Mouse (Mus musculus) CD4-positive helper T cell, adult 2 months (primary cell): Measurements from ENCODE around the gene Fgf11.

Experiments
- DNase-seq: peaks from one replicate; pipeline ENCODE4 v3.0.0-alpha.2; 2012; ENCODE audit warnings: low read depth, missing footprints, low spot score

The Fgf11 gene

DNA sequence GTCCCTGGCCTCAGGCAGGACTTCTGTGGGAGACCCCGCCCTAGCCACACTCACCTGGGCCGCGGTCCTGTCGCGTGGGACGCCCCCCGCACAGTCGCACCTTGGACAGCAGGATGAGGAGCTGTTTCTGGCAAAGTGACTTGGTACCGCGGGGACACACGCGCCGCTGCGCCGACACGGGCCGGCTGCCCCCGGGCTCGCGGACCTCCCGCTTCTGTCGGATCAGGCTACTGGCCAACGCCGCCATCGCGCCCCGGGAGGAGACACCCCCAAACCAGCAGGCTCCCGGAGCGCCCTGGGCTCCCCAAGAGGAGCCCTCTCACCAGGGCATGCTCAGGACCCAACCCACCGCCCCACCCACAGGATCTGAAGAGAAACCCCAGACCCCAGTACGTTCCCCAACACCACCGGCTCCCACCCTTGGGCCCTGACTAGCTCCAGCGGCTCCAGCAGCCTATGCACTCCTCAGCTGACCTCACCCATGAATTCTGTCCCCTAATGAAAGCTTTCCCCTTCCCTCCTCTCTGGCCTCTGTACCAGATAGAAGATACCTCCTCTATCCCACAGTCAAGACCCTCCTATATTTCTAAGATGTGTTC is at the start of gene Fgf11:
Gene Fgf11 (minus strand): TSS at position 479 of the 599 bp plus-strand sequence.
- DNase-seq, result no peak

- DNase-seq, result no peak
Observed at GRCm38 (mm10) chr11:69850754-69851153, 49.1 kb upstream of the Fgf11 start.

- DNase-seq, result no peak
Observed at GRCm38 (mm10) chr11:69849884-69850283, 48.2 kb upstream of the Fgf11 start.

DNA sequence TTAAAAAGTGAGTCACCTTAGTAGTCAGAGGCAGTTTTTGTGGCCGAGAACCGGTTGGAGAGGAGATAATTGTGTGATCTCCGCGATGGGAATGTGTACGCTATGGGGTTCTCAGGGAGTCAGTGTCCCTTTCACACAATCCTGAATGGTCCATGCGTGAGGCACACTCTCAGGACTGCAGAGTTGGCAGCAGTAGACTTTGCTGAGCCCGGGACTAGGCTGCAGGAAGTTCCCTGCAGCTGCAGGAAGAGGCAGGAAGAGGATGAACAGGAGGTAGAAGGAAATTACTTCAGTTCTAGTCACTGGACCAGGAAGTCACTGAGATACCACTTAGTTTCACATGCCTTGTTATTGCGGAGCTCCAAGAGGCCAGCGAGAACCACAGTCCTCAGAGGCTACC is 47.5 kb upstream of the Fgf11 start:
- no peak for DNase-seq

DNA sequence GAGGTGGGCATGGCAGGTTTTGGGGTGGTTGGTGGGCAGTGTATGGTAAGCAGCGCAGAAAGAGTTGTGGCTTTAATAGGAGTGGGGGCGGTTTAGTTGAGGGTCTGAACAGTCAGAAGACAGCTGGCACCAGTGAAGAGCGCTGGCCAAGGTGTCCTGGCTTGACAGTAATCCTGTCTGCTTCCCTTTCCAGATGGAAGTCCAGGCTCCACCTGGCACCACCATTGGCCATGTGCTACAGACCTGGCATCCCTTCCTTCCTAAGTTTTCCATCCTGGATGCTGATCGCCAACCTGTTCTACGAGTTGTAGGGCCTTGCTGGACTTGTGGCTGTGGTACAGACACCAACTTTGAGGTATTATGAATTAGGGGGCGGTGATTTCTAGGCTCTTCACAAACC is 46.4 kb upstream of the Fgf11 start:
- no peak for DNase-seq

DNA sequence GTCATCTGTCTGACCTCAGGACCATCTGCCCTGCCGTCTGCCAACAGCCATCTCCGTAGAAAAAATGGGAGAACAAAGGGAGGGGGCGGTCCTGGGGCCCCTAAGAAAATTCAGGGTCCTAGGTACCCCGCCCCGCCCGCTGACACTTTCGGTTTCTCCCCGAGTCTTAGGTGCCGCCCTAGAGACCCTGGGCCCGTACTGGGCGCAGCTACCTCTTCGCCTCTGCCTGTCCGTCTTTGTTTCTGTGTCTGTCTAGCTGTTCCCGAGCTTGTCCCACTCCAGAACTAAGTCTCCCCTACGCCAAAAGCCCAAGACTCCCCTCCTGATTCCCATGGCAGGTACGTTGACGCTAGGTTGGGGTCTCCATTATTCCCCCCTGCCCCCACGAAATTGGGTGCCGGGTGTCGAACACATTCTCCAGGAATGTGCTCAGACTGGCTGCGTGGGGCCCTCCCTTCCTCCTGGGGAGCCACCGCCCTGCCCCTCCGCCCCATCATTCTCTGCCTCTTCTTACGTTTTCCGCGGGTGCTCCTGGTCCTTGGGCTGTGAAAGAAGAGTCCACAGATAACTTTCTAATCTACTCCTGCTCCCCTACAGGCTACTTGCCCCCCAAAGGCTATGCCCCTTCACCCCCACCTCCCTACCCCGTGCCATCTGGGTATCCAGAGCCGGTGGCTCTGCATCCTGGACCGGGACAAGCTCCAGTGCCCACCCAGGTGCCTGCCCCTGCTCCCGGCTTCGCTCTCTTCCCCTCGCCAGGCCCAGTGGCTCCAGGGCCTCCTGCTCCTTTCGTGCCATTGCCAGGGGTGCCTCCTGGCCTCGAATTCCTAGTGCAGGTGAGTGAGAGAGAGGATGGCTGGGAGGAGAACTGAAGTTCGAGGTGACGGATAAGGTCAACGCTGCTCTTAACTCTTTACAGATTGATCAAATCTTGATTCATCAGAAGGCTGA is 45.4 kb upstream of the Fgf11 start:
- DNase-seq, result peak; percentile 80

- DNase-seq, result peak; percentile 88
Observed at GRCm38 (mm10) chr11:69846198-69846680, 44.6 kb upstream of the Fgf11 start, which contains the start of gene Plscr3. TSS of gene Plscr3 (plus strand) at chr11:69846376.

GRCm38 (mm10) chr11:69838714-69839104 is 37.1 kb upstream of the Fgf11 start:
- no peak for DNase-seq

GRCm38 (mm10) chr11:69837952-69838713 is 36.5 kb upstream of the Fgf11 start, which contains the start of gene Tmem256:
TSS of gene Tmem256 (plus strand) at chr11:69838514.
- peak; percentile 96 for DNase-seq

GRCm38 (mm10) chr11:69837604-69837951 is 35.9 kb upstream of the Fgf11 start, which contains the start of gene Nlgn2:
TSS of gene Nlgn2 (minus strand) at chr11:69837784.
- DNase-seq, result peak; percentile 86

- DNase-seq, result peak; percentile 44
Observed at GRCm38 (mm10) chr11:69836703-69837576, 35.3 kb upstream of the Fgf11 start.

GRCm38 (mm10) chr11:69835966-69836335 is 34.3 kb upstream of the Fgf11 start:
- DNase-seq, result peak; percentile 38

- no peak for DNase-seq
Observed at GRCm38 (mm10) chr11:69835326-69835965, 33.8 kb upstream of the Fgf11 start.

DNA sequence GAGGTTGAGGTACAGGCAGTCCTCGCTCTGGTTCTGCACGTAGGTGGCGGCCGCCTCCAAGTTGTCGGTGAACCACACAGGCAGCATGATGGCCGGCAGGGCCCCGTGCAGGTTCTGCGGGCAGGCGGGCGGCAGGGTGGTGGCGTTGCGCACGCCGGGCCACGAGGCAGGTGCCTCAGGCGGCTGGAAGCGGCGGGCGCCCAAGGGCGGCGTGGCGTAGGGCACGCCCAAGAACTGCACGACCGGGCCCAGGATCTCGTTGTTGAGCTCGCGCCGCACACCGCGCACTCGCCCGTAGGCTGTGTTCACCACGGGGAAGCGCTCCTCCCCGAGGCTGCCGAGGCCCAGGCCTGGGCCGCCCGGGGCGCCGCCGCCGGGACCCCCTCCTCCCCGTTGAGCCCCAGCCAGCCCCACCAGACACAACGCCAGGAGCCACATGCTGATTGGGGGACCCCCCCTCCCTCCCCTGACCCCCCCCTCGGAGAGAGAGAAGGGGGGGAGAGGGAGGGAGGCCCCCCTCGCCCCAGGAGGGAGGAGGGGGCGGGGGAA is 32.4 kb upstream of the Fgf11 start:
- peak; percentile 71 for DNase-seq

- no peak for DNase-seq
Observed at GRCm38 (mm10) chr11:69833554-69833953, 31.9 kb upstream of the Fgf11 start.

GRCm38 (mm10) chr11:69828832-69829231 is 27.2 kb upstream of the Fgf11 start:
- DNase-seq, result no peak

- DNase-seq, result no peak
Observed at GRCm38 (mm10) chr11:69823456-69823855, 21.8 kb upstream of the Fgf11 start.

DNA sequence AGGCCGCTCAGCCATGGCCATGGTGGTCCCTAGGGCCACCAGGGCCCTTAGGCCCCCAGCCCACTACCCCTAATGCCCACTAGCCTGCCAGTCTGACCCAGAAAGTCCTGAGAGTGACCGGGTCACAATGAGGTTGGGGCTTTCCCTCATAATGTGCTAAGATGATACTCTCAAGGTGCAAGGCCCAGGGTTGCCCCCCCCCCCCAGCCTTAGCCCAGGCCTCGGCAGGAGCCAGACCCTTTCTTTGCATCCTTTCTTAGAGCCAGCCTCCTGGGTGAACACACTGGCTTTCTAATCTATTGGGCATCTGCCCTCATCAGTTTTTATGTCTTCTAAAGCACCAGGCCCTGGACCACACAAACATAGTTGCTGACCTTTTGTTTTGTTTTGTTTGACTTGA is 20.4 kb upstream of the Fgf11 start, which contains the start of gene Spem1:
Gene Spem1 (minus strand): TSS at position 101 of the 400 bp plus-strand sequence.
- no peak for DNase-seq

DNA sequence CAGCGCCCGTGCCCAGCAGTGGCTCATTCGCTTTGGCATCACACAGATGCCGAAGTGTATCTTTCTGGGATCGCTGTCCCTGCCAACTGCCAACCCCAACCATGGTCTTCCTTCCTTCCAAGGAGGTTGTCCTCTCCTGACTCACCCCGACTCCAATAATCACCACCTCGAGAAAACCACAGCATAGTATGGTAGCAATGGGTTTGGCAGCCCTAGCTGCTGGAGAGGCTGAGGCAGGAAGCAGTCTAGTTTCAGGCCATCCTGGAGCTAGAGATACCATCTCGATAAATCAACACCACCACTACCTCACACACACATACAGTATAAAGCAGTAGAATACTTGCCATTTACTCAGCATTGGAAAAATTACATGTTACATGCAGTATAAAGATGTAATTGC is 17.2 kb upstream of the Fgf11 start:
- DNase-seq, result no peak

GRCm38 (mm10) chr11:69818365-69818764 is 16.7 kb upstream of the Fgf11 start, which contains the start of gene Spem2:
TSS of gene Spem2 (minus strand) at chr11:69818465.
- no peak for DNase-seq
